Mouse (Mus musculus) neural tube, embryonic 14.5 days (tissue): ENCODE measurements around the gene Gp9. TPM values are rescaled to one million over a fixed set of nuclear protein-coding genes. Genes with fewer than 3 reads are reported as not detected.

ENCODE experiments used
- polyA plus RNA-seq: library from polyadenylated mRNA; unstranded; fragments of >200 nt; fragmentation: Nextera tagmentation; extraction: Ambion mirVana; gene quantifications from 2 replicates; pipeline ENCODE4 v1.2.1, GENCODE M21; 2014

Gene Gp9
- polyA plus RNA-seq, 1 experiment from 2014 or later: 0.32 TPM

Other genes starting within 250 kb of the Gp9 start
- 2.3 and 5.2 TPM in 2 replicates for gene Arhgap25, start 244.8 kb upstream of the Gp9 start, polyA plus RNA-seq
- gene Prokr1, start 187.3 kb upstream of the Gp9 start, polyA plus RNA-seq: 3.2 and 4.7 TPM in 2 replicates
- gene Aplf, start 105.9 kb upstream of the Gp9 start, polyA plus RNA-seq: 9.7 and 10.2 TPM in 2 replicates
- gene Efcc1, start 47.2 kb upstream of the Gp9 start, polyA plus RNA-seq: 4.6 TPM in 2 replicates
- gene Rab43, start 34.1 kb downstream of the Gp9 start, polyA plus RNA-seq: 8.9 and 12.3 TPM in 2 replicates
- gene Gm45140, start 57.7 kb downstream of the Gp9 start, polyA plus RNA-seq: 1.9 and 3.9 TPM in 2 replicates
- 25.1 and 27.2 TPM in 2 replicates for gene Isy1, start 60.7 kb downstream of the Gp9 start, polyA plus RNA-seq
- 529 and 532 TPM in 2 replicates for gene Cnbp, start 73.0 kb downstream of the Gp9 start, polyA plus RNA-seq
- 202 and 213 TPM in 2 replicates for gene Copg1, start 109.7 kb downstream of the Gp9 start, polyA plus RNA-seq
- 41.7 and 46.6 TPM in 2 replicates for gene Hmces, start 135.9 kb downstream of the Gp9 start, polyA plus RNA-seq
- gene H1fx, start 203.6 kb downstream of the Gp9 start, polyA plus RNA-seq: 20.4 and 20.8 TPM in 2 replicates